Mouse (Mus musculus) cerebellum, adult 18-20 months (tissue): ENCODE results near the gene Sos2.
"Not testable (repeated sequence)": the region's sequence is repeated elsewhere in the genome, so short reads cannot be mapped to it uniquely, and the experiment has no call there.

Experiments used
- DNase-seq, 2 experiments: peaks; one replicate each; pipeline ENCODE4 v3.0.0; 2021

Sos2 gene

GRCm38 (mm10) chr12:69674576-69675537 lies 6.8 kb downstream of the Sos2 start:
- DNase-seq = no peak

GRCm38 (mm10) chr12:69674176-69674575 lies 7.5 kb downstream of the Sos2 start:
- DNase-seq = no peak

- DNase-seq = no peak
These were observed 14.9 kb downstream of the Sos2 start for GRCm38 (mm10) chr12:69666721-69667120.

- DNase-seq = no peak
These were observed 20.0 kb downstream of the Sos2 start for GRCm38 (mm10) chr12:69661658-69662057.

GRCm38 (mm10) chr12:69653973-69654372 lies 27.7 kb downstream of the Sos2 start:
- not testable (repeated sequence) for DNase-seq

- DNase-seq = no peak
These were observed 32.1 kb downstream of the Sos2 start for GRCm38 (mm10) chr12:69649511-69649910.

- DNase-seq = no peak
These were observed 35.6 kb downstream of the Sos2 start for GRCm38 (mm10) chr12:69645821-69646616.

- DNase-seq = no peak
These were observed 36.8 kb downstream of the Sos2 start for GRCm38 (mm10) chr12:69644877-69645276.

GRCm38 (mm10) chr12:69642877-69643276 lies 38.8 kb downstream of the Sos2 start:
- DNase-seq = no peak

- DNase-seq = peak in 1 of 2 experiments; percentile 33
These were observed 46.9 kb downstream of the Sos2 start for GRCm38 (mm10) chr12:69634761-69635160.

- not testable (repeated sequence) for DNase-seq
These were observed 63.1 kb downstream of the Sos2 start for GRCm38 (mm10) chr12:69618590-69618989.

- DNase-seq = no peak
These were observed 77.3 kb downstream of the Sos2 start for GRCm38 (mm10) chr12:69604367-69604766.

GRCm38 (mm10) chr12:69597446-69597845 lies 84.2 kb downstream of the Sos2 start:
- no peak for DNase-seq

GRCm38 (mm10) chr12:69593130-69593529 lies 88.5 kb downstream of the Sos2 start:
- no peak for DNase-seq

- no peak for DNase-seq
These were observed 98.4 kb downstream of the Sos2 start for GRCm38 (mm10) chr12:69583270-69583629.

- DNase-seq = peak; percentile 88 to 92
These were observed 98.9 kb downstream of the Sos2 start, which contains the start of gene Vcpkmt for GRCm38 (mm10) chr12:69582613-69583269. TSS of gene Vcpkmt (minus strand) at chr12:69583028.

- no peak for DNase-seq
These were observed 99.4 kb downstream of the Sos2 start for GRCm38 (mm10) chr12:69582216-69582612.

- DNase-seq = no peak
These were observed 102.0 kb downstream of the Sos2 start for GRCm38 (mm10) chr12:69579623-69580022.

GRCm38 (mm10) chr12:69576120-69576627 lies 105.5 kb downstream of the Sos2 start:
- DNase-seq = no peak

- peak; percentile 83 to 87 for DNase-seq
These were observed 107.5 kb downstream of the Sos2 start for GRCm38 (mm10) chr12:69573916-69574881.

GRCm38 (mm10) chr12:69573271-69573670 lies 108.4 kb downstream of the Sos2 start:
- no peak for DNase-seq

GRCm38 (mm10) chr12:69569926-69570325 lies 111.7 kb downstream of the Sos2 start:
- no peak for DNase-seq
